Mouse (Mus musculus) 3134 (cell line): ENCODE measurements at regions not wholly inside any gene's neighbourhood (a gene's known extent, or its start where the extent isn't known, plus 50 kb on each side); places are given as distances from the start of the nearest gene placed in this dataset.
A peak's percentile ranks its signal among the peaks of the same experiment; 100 is the strongest.

ENCODE experiments used
- DNase-seq: peaks from one replicate; pipeline ENCODE4 v3.0.0-alpha.2; 2011; ENCODE audit warnings: low spot score; ENCODE audit not compliant: insufficient read length; ENCODE audit errors: extremely low read depth

- no peak for DNase-seq
Observed at GRCm38 (mm10) chr6:89003197-89003923, 101.3 kb downstream of the Tpra1 start.

- no peak for DNase-seq
Observed at GRCm38 (mm10) chr6:89005094-89005493, 103.0 kb downstream of the Tpra1 start.

- DNase-seq: no peak
Observed at GRCm38 (mm10) chr6:89006997-89007396, 104.9 kb downstream of the Tpra1 start.

GRCm38 (mm10) chr6:89007516-89007915 is 105.5 kb downstream of the Tpra1 start:
- DNase-seq: no peak

GRCm38 (mm10) chr6:89008614-89009171 is 106.6 kb downstream of the Tpra1 start:
- peak; percentile 79 for DNase-seq

- no peak for DNase-seq
Observed at GRCm38 (mm10) chr6:89012998-89013689, 111.1 kb downstream of the Tpra1 start.

GRCm38 (mm10) chr6:89013690-89014061 is 111.6 kb downstream of the Tpra1 start:
- no peak for DNase-seq

- no peak for DNase-seq
Observed at GRCm38 (mm10) chr6:89024101-89024650, 122.1 kb downstream of the Tpra1 start.

GRCm38 (mm10) chr6:89033433-89034298 is 131.6 kb downstream of the Tpra1 start:
- peak; percentile 77 for DNase-seq

GRCm38 (mm10) chr6:89034455-89034854 is 132.4 kb downstream of the Tpra1 start:
- no peak for DNase-seq

- no peak for DNase-seq
Observed at GRCm38 (mm10) chr6:89035061-89035835, 133.2 kb downstream of the Tpra1 start.

- no peak for DNase-seq
Observed at GRCm38 (mm10) chr6:89035836-89036156, 133.7 kb downstream of the Tpra1 start.

GRCm38 (mm10) chr6:89037392-89037791 is 135.3 kb downstream of the Tpra1 start:
- no peak for DNase-seq

- no peak for DNase-seq
Observed at GRCm38 (mm10) chr6:89037901-89038300, 135.8 kb downstream of the Tpra1 start.

- DNase-seq: no peak
Observed at GRCm38 (mm10) chr6:89040919-89041318, 138.9 kb downstream of the Tpra1 start.

GRCm38 (mm10) chr6:89042478-89043239 is 140.6 kb downstream of the Tpra1 start:
- no peak for DNase-seq

GRCm38 (mm10) chr6:89045436-89045966 is 143.4 kb downstream of the Tpra1 start:
- DNase-seq: no peak

GRCm38 (mm10) chr6:89046476-89046875 is 144.4 kb downstream of the Tpra1 start:
- no peak for DNase-seq
